Mouse (Mus musculus): ENCODE measurements at regions not wholly inside any gene's neighbourhood (a gene's known extent, or its start where the extent isn't known, plus 50 kb on each side); places are given as distances from the start of the nearest gene placed in this dataset.

- no peaks in the 10 kb centered on the region for H3K36me3 ChIP-seq
- H3K27ac ChIP-seq (replicated peaks) = no peak overlapping the region
- WGBS = 90% methylated on average over 3 of the region's 3 CpGs
- no peaks in the 10 kb centered on the region for H3K9me3 ChIP-seq (replicated peaks)
- ATAC-seq (ENCODE audit: low FRiP score) = no peak
- no peaks in the 10 kb centered on the region for H3K27me3 ChIP-seq (replicated peaks)
- H3K4me3 ChIP-seq (replicated peaks) = no peak overlapping the region
- H3K9ac ChIP-seq (replicated peaks) = no peak overlapping the region
- peaks cover 3% of the 10 kb centered on the region; the same call in 1 of the 2 replicates for H3K4me1 ChIP-seq
- H3K4me2 ChIP-seq = no peak overlapping the region
Observed at GRCm38 (mm10) chr16:93041887-93042286, 215.9 kb upstream of the Runx1 start.

- H3K27ac ChIP-seq (replicated peaks) = no peak overlapping the region
- no peaks in the 10 kb centered on the region for H3K9me3 ChIP-seq (replicated peaks)
- no peaks in the 10 kb centered on the region for H3K27me3 ChIP-seq (replicated peaks)
- no peaks in the 10 kb centered on the region for H3K36me3 ChIP-seq
- peaks cover 3% of the 10 kb centered on the region; the same call in 1 of the 2 replicates for H3K4me1 ChIP-seq
- H3K9ac ChIP-seq (replicated peaks) = no peak overlapping the region
- ATAC-seq (ENCODE audit: low FRiP score) = no peak
- no peak overlapping the region for H3K4me2 ChIP-seq
- H3K4me3 ChIP-seq (replicated peaks) = no peak overlapping the region
Observed at GRCm38 (mm10) chr16:93041399-93041798, 215.4 kb upstream of the Runx1 start.

GRCm38 (mm10) chr16:93035626-93036025 is 209.7 kb upstream of the Runx1 start:
- Histone ChIP-seq H3K4me1 (no peaks in the 10 kb centered on the region), H3K4me2 (no peak overlapping the region), H3K27ac (replicated peaks) (no peak overlapping the region), H3K27me3 (replicated peaks) (no peaks in the 10 kb centered on the region), H3K4me3 (replicated peaks) (no peak overlapping the region), H3K9me3 (replicated peaks) (no peaks in the 10 kb centered on the region), H3K36me3 (no peaks in the 10 kb centered on the region), H3K9ac (replicated peaks) (no peak overlapping the region)
- no peak for ATAC-seq (ENCODE audit: low FRiP score)
- 84% methylated on average over 9 of the region's 9 CpGs for WGBS

- Histone ChIP-seq H3K4me2 (no peak overlapping the region), H3K4me3 (replicated peaks) (no peak overlapping the region), H3K27me3 (replicated peaks) (no peaks in the 10 kb centered on the region), H3K9ac (replicated peaks) (no peak overlapping the region), H3K9me3 (replicated peaks) (no peaks in the 10 kb centered on the region), H3K4me1 (no peaks in the 10 kb centered on the region), H3K36me3 (no peaks in the 10 kb centered on the region), H3K27ac (replicated peaks) (no peak overlapping the region)
- 70% methylated on average over 3 of the region's 3 CpGs for WGBS
- no peak for ATAC-seq (ENCODE audit: low FRiP score)
Observed at GRCm38 (mm10) chr16:93033943-93034342, 208.0 kb upstream of the Runx1 start.

- Histone ChIP-seq H3K4me1 (no peaks in the 10 kb centered on the region), H3K27ac (replicated peaks) (no peak overlapping the region), H3K9me3 (replicated peaks) (no peaks in the 10 kb centered on the region), H3K9ac (replicated peaks) (no peak overlapping the region), H3K4me3 (replicated peaks) (no peak overlapping the region), H3K4me2 (no peak overlapping the region), H3K36me3 (no peaks in the 10 kb centered on the region), H3K27me3 (replicated peaks) (no peaks in the 10 kb centered on the region)
- ATAC-seq (ENCODE audit: low FRiP score) = no peak
- WGBS = 88% methylated on average over 5 of the region's 5 CpGs
Observed at GRCm38 (mm10) chr16:93031624-93032023, 205.7 kb upstream of the Runx1 start.

GRCm38 (mm10) chr16:93028640-93029039 is 202.7 kb upstream of the Runx1 start:
- H3K27me3 ChIP-seq (replicated peaks) = no peaks in the 10 kb centered on the region
- no peak overlapping the region for H3K27ac ChIP-seq (replicated peaks)
- WGBS = 87% methylated on average over 7 of the region's 7 CpGs
- H3K36me3 ChIP-seq = no peaks in the 10 kb centered on the region
- no peak for ATAC-seq (ENCODE audit: low FRiP score)
- H3K9me3 ChIP-seq (replicated peaks) = no peaks in the 10 kb centered on the region
- no peaks in the 10 kb centered on the region for H3K4me1 ChIP-seq
- no peak overlapping the region for H3K4me2 ChIP-seq
- no peak overlapping the region for H3K9ac ChIP-seq (replicated peaks)
- no peak overlapping the region for H3K4me3 ChIP-seq (replicated peaks)

GRCm38 (mm10) chr16:93028016-93028415 is 202.1 kb upstream of the Runx1 start:
- ATAC-seq (ENCODE audit: low FRiP score) = no peak
- Histone ChIP-seq H3K4me2 (no peak overlapping the region), H3K9ac (replicated peaks) (no peak overlapping the region), H3K36me3 (no peaks in the 10 kb centered on the region), H3K27me3 (replicated peaks) (no peaks in the 10 kb centered on the region), H3K4me3 (replicated peaks) (no peak overlapping the region), H3K27ac (replicated peaks) (no peak overlapping the region), H3K4me1 (no peaks in the 10 kb centered on the region), H3K9me3 (replicated peaks) (no peaks in the 10 kb centered on the region)
- 88% methylated on average over 7 of the region's 7 CpGs for WGBS

GRCm38 (mm10) chr16:93026094-93026648 is 200.2 kb upstream of the Runx1 start:
- H3K4me3 ChIP-seq (replicated peaks) = no peak overlapping the region
- no peak for ATAC-seq (ENCODE audit: low FRiP score)

GRCm38 (mm10) chr16:93019800-93020555 is 194.0 kb upstream of the Runx1 start:
- ATAC-seq (ENCODE audit: low FRiP score) = no peak
- no peak overlapping the region for H3K9ac ChIP-seq (replicated peaks)
- H3K4me1 ChIP-seq = no peaks in the 10 kb centered on the region

More at GRCm38 (mm10) chr16:93026094-93026648, 200.2 kb upstream of the Runx1 start:
- Histone ChIP-seq H3K27ac (replicated peaks) (no peak overlapping the region), H3K9ac (replicated peaks) (no peak overlapping the region), H3K27me3 (replicated peaks) (no peaks in the 10 kb centered on the region), H3K36me3 (no peaks in the 10 kb centered on the region), H3K4me1 (no peaks in the 10 kb centered on the region), H3K9me3 (replicated peaks) (no peaks in the 10 kb centered on the region), H3K4me2 (no peak overlapping the region)
- WGBS = 59% methylated on average over 11 of the region's 11 CpGs

GRCm38 (mm10) chr16:93018766-93019165 is 192.8 kb upstream of the Runx1 start:
- no peak overlapping the region for H3K9ac ChIP-seq (replicated peaks)
- ATAC-seq (ENCODE audit: low FRiP score) = no peak

More at GRCm38 (mm10) chr16:93019800-93020555, 194.0 kb upstream of the Runx1 start:
- WGBS = 70% methylated on average over 7 of the region's 7 CpGs
- H3K4me2 ChIP-seq = no peak overlapping the region
- H3K27me3 ChIP-seq (replicated peaks) = no peaks in the 10 kb centered on the region; the same call in 1 of the 2 replicates
- no peak overlapping the region for H3K4me3 ChIP-seq (replicated peaks)
- H3K9me3 ChIP-seq (replicated peaks) = no peaks in the 10 kb centered on the region
- H3K27ac ChIP-seq (replicated peaks) = no peak overlapping the region
- H3K36me3 ChIP-seq = no peaks in the 10 kb centered on the region

GRCm38 (mm10) chr16:93017025-93017424 is 191.1 kb upstream of the Runx1 start:
- Histone ChIP-seq H3K9ac (replicated peaks) (no peak overlapping the region), H3K27me3 (replicated peaks) (no peaks in the 10 kb centered on the region; the same call in 1 of the 2 replicates), H3K9me3 (replicated peaks) (no peaks in the 10 kb centered on the region), H3K4me3 (replicated peaks) (no peak overlapping the region), H3K27ac (replicated peaks) (no peak overlapping the region), H3K4me2 (no peak overlapping the region), H3K4me1 (no peaks in the 10 kb centered on the region), H3K36me3 (no peaks in the 10 kb centered on the region)
- WGBS = 91% methylated on average over 9 of the region's 9 CpGs
- ATAC-seq (ENCODE audit: low FRiP score) = no peak

More at GRCm38 (mm10) chr16:93018766-93019165, 192.8 kb upstream of the Runx1 start:
- no peak overlapping the region for H3K4me3 ChIP-seq (replicated peaks)
- H3K9me3 ChIP-seq (replicated peaks) = no peaks in the 10 kb centered on the region
- no peak overlapping the region for H3K4me2 ChIP-seq
- no peaks in the 10 kb centered on the region for H3K36me3 ChIP-seq
- H3K27ac ChIP-seq (replicated peaks) = no peak overlapping the region
- H3K27me3 ChIP-seq (replicated peaks) = no peaks in the 10 kb centered on the region; the same call in 1 of the 2 replicates
- H3K4me1 ChIP-seq = no peaks in the 10 kb centered on the region
- 59% methylated on average over 5 of the region's 5 CpGs for WGBS

- 74% methylated on average over 6 of the region's 6 CpGs for WGBS
- no peak for ATAC-seq (ENCODE audit: low FRiP score)
Observed at GRCm38 (mm10) chr16:93015636-93016035, 189.7 kb upstream of the Runx1 start.

More at GRCm38 (mm10) chr16:93015636-93016035, 189.7 kb upstream of the Runx1 start:
- Histone ChIP-seq H3K9ac (replicated peaks) (no peak overlapping the region), H3K9me3 (replicated peaks) (no peaks in the 10 kb centered on the region), H3K36me3 (no peaks in the 10 kb centered on the region), H3K4me1 (no peaks in the 10 kb centered on the region), H3K27me3 (replicated peaks) (no peaks in the 10 kb centered on the region; the same call in 1 of the 2 replicates), H3K4me3 (replicated peaks) (no peak overlapping the region), H3K4me2 (no peak overlapping the region), H3K27ac (replicated peaks) (no peak overlapping the region)

Measured in neural tube, embryonic 15.5 days (tissue).